Mouse (Mus musculus) hematopoietic stem cell, adult 5-6 weeks (primary cell): ENCODE results near the gene Ptx3. TPM values are rescaled to one million over a fixed set of nuclear protein-coding genes. Genes with fewer than 3 reads are reported as not detected.
"Not testable (repeated sequence)": the region's sequence is repeated elsewhere in the genome, so short reads cannot be mapped to it uniquely, and the experiment has no call there.

Experiments
- ATAC-seq, 2 experiments: fragments of 125-278 bp in 1 of 2; replicated peaks in 1 of 2; 2 replicates each; pipeline ENCODE4 v1.8.0; 2016 to 2017; ENCODE audit warnings: inconsistent platforms in 2 of 2, mild to moderate bottlenecking in 2 of 2, moderate number of reproducible peaks in 2 of 2, low read depth in 1 of 2, moderate TSS enrichment in 1 of 2; ENCODE audit not compliant: low FRiP score in 2 of 2, poor library complexity in 2 of 2, severe bottlenecking in 2 of 2, insufficient read depth in 1 of 2, low TSS enrichment in 1 of 2
- total RNA-seq: library from RNA; stranded (forward); fragments of 172-1452, 232-1000 nt; gene quantifications from 2 replicates; pipeline ENCODE4 v1.2.3, GENCODE M21; 2017

The Ptx3 gene
- 0.05 TPM in 1 of 2 replicates, not detected in the other for total RNA-seq

- no peak for ATAC-seq
These were observed at the start of gene Ptx3 for GRCm38 (mm10) chr3:66219655-66220191. Gene Ptx3 (plus strand): TSS chr3:66219910.

- ATAC-seq = no peak
These were observed 46.8 kb upstream of the Ptx3 start for GRCm38 (mm10) chr3:66172907-66173306.

DNA sequence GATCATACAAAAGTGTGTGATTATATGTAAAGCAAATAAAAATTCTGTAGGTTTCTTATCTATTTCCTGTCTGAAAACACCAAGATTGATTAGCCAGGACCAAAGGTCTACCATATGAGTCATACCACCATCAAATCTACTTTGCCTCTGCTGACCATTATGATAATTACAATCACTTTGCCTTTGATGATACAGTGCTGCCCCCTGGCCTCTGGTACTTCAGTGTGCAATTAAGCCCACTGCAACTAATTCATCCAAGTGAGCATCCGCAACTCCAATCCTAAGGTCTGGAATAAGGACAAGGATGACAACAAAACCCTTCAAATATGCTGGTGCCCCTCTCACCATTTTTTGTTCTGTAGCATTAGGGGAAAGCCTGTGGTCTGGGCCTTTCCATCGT, 40.1 kb upstream of the Ptx3 start:
- no peak for ATAC-seq

GRCm38 (mm10) chr3:66193910-66194562, 25.7 kb upstream of the Ptx3 start:
- no peak for ATAC-seq

GRCm38 (mm10) chr3:66208836-66209573, 10.7 kb upstream of the Ptx3 start:
- no peak for ATAC-seq

- ATAC-seq = no peak
These were observed 6.2 kb upstream of the Ptx3 start for GRCm38 (mm10) chr3:66213524-66213923.

DNA sequence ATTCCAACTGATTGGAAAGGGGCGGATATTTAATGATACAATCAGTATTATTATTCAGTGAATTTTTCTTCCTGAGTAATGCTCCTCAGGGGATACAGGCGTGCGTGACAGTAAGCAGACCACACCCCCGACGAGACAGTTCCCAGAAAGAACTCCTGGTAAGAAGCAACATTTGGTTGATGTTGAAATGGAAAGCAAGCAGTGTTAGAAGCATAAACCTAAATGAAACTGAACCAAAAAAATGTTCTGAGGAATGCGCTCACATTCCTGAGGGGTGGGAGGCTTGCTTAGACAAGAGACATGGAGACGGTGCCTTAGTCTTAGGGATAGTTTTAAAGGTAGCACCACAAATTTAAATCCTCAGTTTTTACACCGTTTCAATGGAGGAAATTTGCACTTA, 4.0 kb upstream of the Ptx3 start:
- no peak for ATAC-seq

DNA sequence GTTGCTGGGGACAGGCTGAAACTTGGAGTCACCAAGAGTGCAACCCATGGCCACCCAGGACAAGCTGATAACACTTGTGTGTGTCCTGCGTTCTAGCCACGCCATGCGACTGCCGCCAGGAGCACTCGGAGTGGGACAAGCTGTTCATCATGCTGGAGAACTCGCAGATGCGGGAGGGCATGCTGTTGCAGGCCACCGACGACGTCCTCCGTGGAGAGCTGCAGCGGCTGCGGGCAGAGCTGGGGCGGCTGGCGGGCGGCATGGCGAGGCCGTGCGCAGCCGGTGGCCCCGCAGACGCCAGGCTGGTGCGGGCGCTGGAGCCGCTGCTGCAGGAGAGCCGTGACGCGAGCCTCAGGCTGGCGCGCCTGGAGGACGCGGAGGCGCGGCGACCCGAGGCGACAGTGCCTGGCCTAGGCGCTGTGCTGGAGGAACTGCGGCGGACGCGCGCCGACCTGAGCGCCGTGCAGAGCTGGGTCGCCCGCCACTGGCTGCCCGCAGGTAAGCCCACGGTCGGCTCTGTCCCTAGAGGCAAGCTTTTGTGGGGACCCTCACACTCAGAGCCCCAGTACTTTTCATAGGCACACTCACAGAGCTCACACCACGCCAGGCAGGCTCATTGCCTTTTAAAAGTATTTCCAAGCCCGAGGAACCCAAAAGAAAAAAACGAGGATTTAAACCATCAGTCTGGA, 988 bp downstream of the Ptx3 start:
- peak; percentile 62 to 76; a peak in 3 of 4 replicates for ATAC-seq

DNA sequence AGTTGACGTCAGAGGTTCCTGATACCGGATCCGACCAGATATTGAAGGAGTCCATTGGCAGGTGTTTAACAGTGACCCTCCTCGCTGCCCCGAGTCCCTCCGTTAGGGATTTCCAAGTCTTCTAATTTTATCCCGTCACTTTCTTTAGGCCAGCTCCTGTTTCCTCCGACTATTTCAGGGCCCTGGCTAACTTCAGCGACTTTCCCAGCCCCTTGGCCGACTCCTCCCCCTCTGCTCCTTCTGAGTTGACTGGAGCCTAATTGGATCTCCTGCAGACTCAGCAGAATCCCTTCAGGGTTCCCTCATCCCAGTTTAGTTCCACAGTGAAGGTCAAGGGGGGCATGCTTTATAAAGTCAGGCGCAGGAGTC, 1.5 kb downstream of the Ptx3 start:
- peak in 1 of 2 experiments; percentile 3; a peak in 1 of 4 replicates for ATAC-seq

- ATAC-seq = no peak
These were observed 5.3 kb downstream of the Ptx3 start for GRCm38 (mm10) chr3:66224931-66225537.

- ATAC-seq = not testable (repeated sequence)
These were observed 16.6 kb downstream of the Ptx3 start for GRCm38 (mm10) chr3:66236234-66236871.

GRCm38 (mm10) chr3:66240476-66240875, 20.8 kb downstream of the Ptx3 start:
- ATAC-seq = peak in 1 of 2 experiments; percentile 45; a peak in 2 of 4 replicates

DNA sequence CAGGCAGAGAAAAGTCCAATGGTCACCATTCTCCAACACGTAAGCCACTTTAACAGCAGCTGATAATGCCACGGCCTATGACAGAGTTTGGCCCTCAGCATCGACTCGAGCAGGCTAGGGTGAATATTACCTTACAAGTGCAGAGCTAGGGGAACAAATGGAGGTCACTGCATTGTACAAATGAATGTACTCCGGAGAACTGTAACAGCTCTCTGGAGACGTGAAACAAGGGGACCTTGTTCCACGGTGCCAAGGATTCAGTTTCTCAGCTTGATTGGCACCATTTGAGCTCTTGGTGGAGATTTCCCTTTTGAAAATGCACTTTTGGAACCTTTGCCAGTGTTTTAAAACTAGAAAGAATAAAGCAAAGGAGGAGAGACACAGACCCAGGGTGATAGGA, 32.1 kb downstream of the Ptx3 start:
- no peak for ATAC-seq

- ATAC-seq = no peak
These were observed 34.9 kb downstream of the Ptx3 start for GRCm38 (mm10) chr3:66254504-66255105.

GRCm38 (mm10) chr3:66262319-66262718, 42.6 kb downstream of the Ptx3 start:
- peak; percentile 7 to 17; a peak in 1 of 4 replicates for ATAC-seq

GRCm38 (mm10) chr3:66263270-66263669, 43.6 kb downstream of the Ptx3 start:
- ATAC-seq = no peak
